Mouse (Mus musculus) thymus, postnatal 4 days (tissue): ENCODE measurements at regions not wholly inside any gene's neighbourhood (a gene's known extent, or its start where the extent isn't known, plus 50 kb on each side); places are given as distances from the start of the nearest gene placed in this dataset.

Experiments used
- DNase-seq: peaks from one replicate; pipeline ENCODE4 v3.0.0; 2021

GRCm38 (mm10) chr17:84129204-84129603 lies 58.5 kb downstream of the Zfp36l2 start:
- DNase-seq: no peak

- no peak for DNase-seq
Observed at GRCm38 (mm10) chr17:84128262-84128661, 59.5 kb downstream of the Zfp36l2 start.

GRCm38 (mm10) chr17:84126168-84126567 lies 61.6 kb downstream of the Zfp36l2 start:
- DNase-seq: no peak

GRCm38 (mm10) chr17:84123161-84123560 lies 64.6 kb downstream of the Zfp36l2 start:
- DNase-seq: no peak

GRCm38 (mm10) chr17:84122486-84123131 lies 65.1 kb downstream of the Zfp36l2 start:
- DNase-seq: no peak

- peak; percentile 56 for DNase-seq
Observed at GRCm38 (mm10) chr17:84121291-84121690, 66.5 kb downstream of the Zfp36l2 start.

GRCm38 (mm10) chr17:84119221-84120017 lies 68.3 kb downstream of the Zfp36l2 start:
- DNase-seq: peak; percentile 86

GRCm38 (mm10) chr17:84118781-84119180 lies 69.0 kb downstream of the Zfp36l2 start:
- no peak for DNase-seq

GRCm38 (mm10) chr17:84118271-84118670 lies 69.5 kb downstream of the Zfp36l2 start:
- DNase-seq: peak; percentile 69

- peak; percentile 67 for DNase-seq
Observed at GRCm38 (mm10) chr17:84117756-84118155, 70.0 kb downstream of the Zfp36l2 start.

GRCm38 (mm10) chr17:84116340-84117279 lies 71.1 kb downstream of the Zfp36l2 start:
- peak; percentile 74 for DNase-seq

- no peak for DNase-seq
Observed at GRCm38 (mm10) chr17:84115957-84116339, 71.8 kb downstream of the Zfp36l2 start.

- peak; percentile 58 for DNase-seq
Observed at GRCm38 (mm10) chr17:84115133-84115532, 72.6 kb downstream of the Zfp36l2 start.

GRCm38 (mm10) chr17:84114279-84114994 lies 73.3 kb downstream of the Zfp36l2 start:
- DNase-seq: no peak

GRCm38 (mm10) chr17:84113608-84114278 lies 74.0 kb downstream of the Zfp36l2 start:
- peak; percentile 100 for DNase-seq

GRCm38 (mm10) chr17:84112411-84113031 lies 75.2 kb downstream of the Zfp36l2 start:
- no peak for DNase-seq

- no peak for DNase-seq
Observed at GRCm38 (mm10) chr17:84111787-84112370, 75.9 kb downstream of the Zfp36l2 start.

GRCm38 (mm10) chr17:84110945-84111344 lies 76.8 kb downstream of the Zfp36l2 start:
- DNase-seq: peak; percentile 41

GRCm38 (mm10) chr17:84110000-84110695 lies 77.6 kb downstream of the Zfp36l2 start:
- no peak for DNase-seq

GRCm38 (mm10) chr17:84107946-84108686 lies 79.6 kb downstream of the Zfp36l2 start:
- no peak for DNase-seq
